Mouse (Mus musculus) myocyte (in vitro differentiated cells): ENCODE measurements around the gene Mov10l1. TPM values are rescaled to one million over a fixed set of nuclear protein-coding genes. Genes with fewer than 3 reads are reported as not detected.
A peak's percentile ranks its signal among the peaks of the same experiment; 100 is the strongest.

Experiments
- H3K27me3 ChIP-seq: one replicate; pipeline ENCODE4 v1.6.1; 2011; ENCODE audit not compliant: control insufficient read depth, insufficient read depth, insufficient read length
- H3K36me3 ChIP-seq: one replicate; pipeline ENCODE4 v1.6.1; 2011; ENCODE audit not compliant: control insufficient read depth, insufficient read depth
- H3K4me2 ChIP-seq: one replicate; pipeline ENCODE4 v1.6.1; 2011; ENCODE audit warnings: low read depth, control low read depth
- H3K4me3 ChIP-seq: one replicate; pipeline ENCODE4 v1.5.1; 2011; ENCODE audit warnings: mild to moderate bottlenecking, control low read depth, moderate library complexity
- H3K79me2 ChIP-seq: one replicate; pipeline ENCODE4 v1.6.1; 2011; ENCODE audit not compliant: control insufficient read depth, insufficient read depth
- H3ac ChIP-seq: one replicate; pipeline ENCODE4 v1.6.1; 2011; ENCODE audit not compliant: control insufficient read depth, insufficient read length
- CEBPB ChIP-seq: IDR thresholded peaks from 2 replicates; pipeline ENCODE4 v1.6.1; 2011; ENCODE audit warnings: mild to moderate bottlenecking, moderate library complexity; ENCODE audit not compliant: poor library complexity, insufficient read depth, severe bottlenecking
- E2F4 ChIP-seq: IDR thresholded peaks from one replicate; pipeline ENCODE4 v1.6.1; 2011; ENCODE audit warnings: mild to moderate bottlenecking, control low read depth, moderate library complexity; ENCODE audit not compliant: insufficient read depth
- MAX ChIP-seq: IDR thresholded peaks from one replicate; pipeline ENCODE4 v1.6.1; 2011; ENCODE audit warnings: low read depth, mild to moderate bottlenecking, control low read depth
- MYOD1 ChIP-seq, 3 experiments: IDR thresholded peaks; one replicate each; pipeline ENCODE4 v1.6.1; 2011; ENCODE audit warnings: control low read depth in 2 of 3, low read depth in 2 of 3, mild to moderate bottlenecking in 2 of 3, moderate library complexity in 1 of 3; ENCODE audit not compliant: insufficient read length in 2 of 3, control insufficient read depth in 1 of 3
- MYOG ChIP-seq, 3 experiments: IDR thresholded peaks; one replicate each; pipeline ENCODE4 v1.6.1; 2011; ENCODE audit warnings: control low read depth in 2 of 3, low read depth in 2 of 3, mild to moderate bottlenecking in 2 of 3; ENCODE audit not compliant: insufficient read length in 2 of 3, control insufficient read depth in 1 of 3, insufficient read depth in 1 of 3
- POLR2A ChIP-seq: IDR thresholded peaks from one replicate; pipeline ENCODE4 v1.6.1; 2011; ENCODE audit warnings: low read depth, mild to moderate bottlenecking, control low read depth, moderate library complexity; ENCODE audit not compliant: insufficient read length
- POLR2AphosphoS2 ChIP-seq: IDR thresholded peaks from one replicate; pipeline ENCODE4 v1.6.1; 2011; ENCODE audit warnings: low read depth, control low read depth; ENCODE audit not compliant: insufficient read length
- REST ChIP-seq: IDR thresholded peaks from one replicate; pipeline ENCODE4 v1.6.1; 2011; ENCODE audit warnings: mild to moderate bottlenecking, control low read depth, moderate library complexity; ENCODE audit not compliant: insufficient read depth, insufficient read length
- SRF ChIP-seq: IDR thresholded peaks from one replicate; pipeline ENCODE4 v1.6.1; 2011; ENCODE audit warnings: low read depth; ENCODE audit not compliant: control insufficient read depth, insufficient read length
- TCF12 ChIP-seq: IDR thresholded peaks from one replicate; pipeline ENCODE4 v1.6.1; 2011; ENCODE audit warnings: mild to moderate bottlenecking, control low read depth; ENCODE audit not compliant: poor library complexity, insufficient read depth, severe bottlenecking
- TCF3 ChIP-seq: IDR thresholded peaks from one replicate; pipeline ENCODE4 v1.6.1; 2011; ENCODE audit warnings: low read depth, control low read depth; ENCODE audit not compliant: insufficient read length
- USF1 ChIP-seq: IDR thresholded peaks from one replicate; pipeline ENCODE4 v1.6.1; 2011; ENCODE audit warnings: low read depth, mild to moderate bottlenecking, control low read depth, moderate library complexity
- polyA plus RNA-seq: library from polyadenylated mRNA; unstranded; fragments of >200 nt; fragmentation: generic; extraction: Trizol; gene quantifications from one replicate; pipeline ENCODE4 v1.2.1, GENCODE M21; 2012; ENCODE audit warnings: missing spikeins

Mov10l1 gene
- polyA plus RNA-seq, 1 experiment = not detected

DNA sequence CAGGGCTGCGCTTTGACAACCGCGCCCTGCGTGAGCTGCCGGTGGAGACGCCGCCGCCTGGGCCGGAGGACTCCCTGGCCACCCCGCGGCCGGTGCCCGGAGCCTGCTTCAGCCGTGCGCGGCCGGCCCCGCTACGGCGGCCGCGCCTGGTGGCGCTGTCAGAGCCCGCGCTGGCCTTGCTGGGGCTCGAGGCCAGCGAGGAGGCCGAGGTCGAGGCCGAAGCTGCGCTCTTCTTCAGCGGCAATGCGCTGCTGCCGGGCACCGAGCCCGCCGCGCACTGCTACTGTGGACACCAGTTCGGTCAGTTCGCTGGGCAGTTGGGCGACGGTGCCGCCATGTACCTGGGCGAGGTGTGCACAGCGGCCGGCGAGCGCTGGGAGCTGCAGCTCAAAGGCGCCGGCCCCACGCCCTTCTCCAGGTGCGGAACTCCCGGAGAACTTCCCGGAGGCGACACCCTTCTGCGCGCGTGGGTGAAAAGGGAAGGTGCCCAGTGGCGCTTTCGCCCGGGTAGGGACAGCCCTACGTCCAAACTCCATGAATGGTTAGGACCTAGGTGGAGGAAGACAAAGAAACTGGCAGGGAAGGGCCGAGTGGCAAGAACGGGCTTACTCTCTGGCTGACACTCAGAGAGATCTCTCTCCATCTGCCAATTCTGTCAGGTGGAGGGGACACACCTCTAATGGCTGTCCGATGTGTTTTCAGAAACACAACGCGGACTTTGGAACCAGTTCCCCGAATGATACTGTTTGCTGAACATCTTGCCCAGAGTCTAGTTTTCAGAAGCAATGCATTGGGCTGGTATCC is 106.7 kb downstream of the Mov10l1 start:
- H3ac ChIP-seq = peak overlapping the region; percentile 86
- H3K27me3 ChIP-seq = no peaks in the 10 kb centered on the region
- peaks cover 8% of the 10 kb centered on the region for H3K79me2 ChIP-seq
- peaks cover 23% of the 10 kb centered on the region for H3K36me3 ChIP-seq
- peak overlapping the region; percentile 99 for H3K4me2 ChIP-seq
- peak overlapping the region; percentile 43 for H3K4me3 ChIP-seq
- TF ChIP-seq MAX (no peak), POLR2A (no peak), POLR2AphosphoS2 (peak; percentile 35), SRF (no peak)

DNA sequence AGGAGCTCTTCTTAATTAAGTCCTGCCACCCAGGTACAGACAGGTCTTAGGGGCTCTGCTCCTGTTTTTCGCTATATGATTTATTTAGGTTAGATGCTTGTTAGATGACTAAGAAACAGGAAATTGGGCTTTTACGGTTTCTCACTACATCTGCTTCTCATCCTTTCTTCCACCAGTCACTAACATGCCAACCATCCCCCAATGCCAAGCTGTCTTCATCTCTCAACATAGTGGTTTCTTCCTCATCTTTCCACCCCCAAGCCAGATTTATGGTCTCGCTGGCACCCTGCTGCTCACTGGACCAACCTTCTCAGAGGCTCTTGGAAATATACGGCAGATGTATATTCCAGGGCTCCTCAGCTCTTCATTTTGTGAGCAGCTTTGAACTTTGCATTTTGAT is 108.0 kb downstream of the Mov10l1 start:
- peaks cover 8% of the 10 kb centered on the region for H3K79me2 ChIP-seq
- peak overlapping the region; percentile 99 for H3K4me2 ChIP-seq
- peak overlapping the region; percentile 43 for H3K4me3 ChIP-seq
- H3K36me3 ChIP-seq = peaks cover 27% of the 10 kb centered on the region
- TF ChIP-seq REST (no peak), POLR2AphosphoS2 (no peak), E2F4 (no peak), MYOD1 (IDR thresholded peaks at IDR 0.05; ENCODE audit: control insufficient read depth in 1 of 3, insufficient read length in 2 of 3, low read depth in 2 of 3) (no peak), POLR2A (no peak), USF1 (no peak), MAX (no peak), CEBPB (no peak), TCF3 (no peak), TCF12 (no peak), SRF (no peak), MYOG (IDR thresholded peaks at IDR 0.05; ENCODE audit: control insufficient read depth in 1 of 3, insufficient read depth in 1 of 3, insufficient read length in 2 of 3, low read depth in 2 of 3) (no peak)
- no peaks in the 10 kb centered on the region for H3K27me3 ChIP-seq
- no peak overlapping the region for H3ac ChIP-seq

DNA sequence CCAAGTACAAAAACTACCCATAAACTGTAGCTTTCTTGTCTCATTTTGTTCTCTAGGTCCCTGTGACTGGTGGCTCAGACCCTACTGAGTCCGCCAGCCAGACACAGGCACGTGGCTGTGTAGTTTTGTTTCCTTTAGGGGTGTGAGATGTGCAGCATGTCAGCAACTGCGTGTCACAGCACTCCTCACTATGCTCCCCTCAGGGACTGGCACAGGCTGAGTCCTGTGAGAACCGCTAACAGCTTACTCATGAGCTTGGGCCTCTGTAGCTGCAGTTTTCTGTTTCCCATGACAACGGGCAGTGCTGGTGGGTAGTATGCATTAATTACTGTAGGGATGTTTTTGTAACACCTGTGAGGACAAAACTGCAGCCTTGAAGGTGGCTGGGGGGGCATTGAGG is 109.5 kb downstream of the Mov10l1 start:
- H3K36me3 ChIP-seq = peaks cover 42% of the 10 kb centered on the region
- no peak overlapping the region for H3K4me3 ChIP-seq
- no peak overlapping the region for H3K4me2 ChIP-seq
- no peaks in the 10 kb centered on the region for H3K27me3 ChIP-seq
- no peak overlapping the region for H3ac ChIP-seq
- H3K79me2 ChIP-seq = peaks cover 8% of the 10 kb centered on the region
- TF ChIP-seq MAX (no peak), POLR2AphosphoS2 (peak; percentile 72), CEBPB (no peak), TCF3 (no peak), TCF12 (no peak), USF1 (no peak), MYOD1 (IDR thresholded peaks at IDR 0.05; ENCODE audit: control insufficient read depth in 1 of 3, insufficient read length in 2 of 3, low read depth in 2 of 3) (no peak), POLR2A (peak; percentile 4), REST (no peak), MYOG (IDR thresholded peaks at IDR 0.05; ENCODE audit: control insufficient read depth in 1 of 3, insufficient read depth in 1 of 3, insufficient read length in 2 of 3, low read depth in 2 of 3) (no peak)

DNA sequence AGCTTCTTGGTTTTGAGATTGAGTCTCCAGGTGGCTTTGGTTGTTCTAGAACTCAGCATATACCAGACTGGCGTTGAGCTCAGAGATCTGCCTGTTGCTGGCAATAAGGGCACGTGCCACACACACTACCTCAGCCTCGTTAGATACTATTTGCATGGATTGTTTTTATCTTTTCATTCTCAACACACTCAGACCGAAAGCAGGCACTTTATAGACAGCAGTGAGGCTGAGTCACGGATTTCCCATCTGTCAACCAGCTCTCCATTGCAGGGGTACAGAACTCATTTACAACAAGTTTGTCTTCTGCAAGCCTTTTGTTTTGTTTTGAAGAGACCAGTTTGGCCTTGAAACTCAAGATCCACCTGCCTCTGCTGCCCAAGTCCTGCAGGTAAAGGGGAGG is 114.7 kb downstream of the Mov10l1 start:
- H3K4me2 ChIP-seq = no peak overlapping the region
- no peak overlapping the region for H3K4me3 ChIP-seq
- no peak for TF ChIP-seq TCF3
- no peak for TF ChIP-seq E2F4
- TF ChIP-seq REST = no peak
- no peak for TF ChIP-seq MYOG (IDR thresholded peaks at IDR 0.05; ENCODE audit: control insufficient read depth in 1 of 3, insufficient read depth in 1 of 3, insufficient read length in 2 of 3, low read depth in 2 of 3)
- no peak for TF ChIP-seq USF1
- no peak overlapping the region for H3ac ChIP-seq
- H3K27me3 ChIP-seq = no peaks in the 10 kb centered on the region
- no peaks in the 10 kb centered on the region for H3K79me2 ChIP-seq
- H3K36me3 ChIP-seq = peaks cover 81% of the 10 kb centered on the region

DNA sequence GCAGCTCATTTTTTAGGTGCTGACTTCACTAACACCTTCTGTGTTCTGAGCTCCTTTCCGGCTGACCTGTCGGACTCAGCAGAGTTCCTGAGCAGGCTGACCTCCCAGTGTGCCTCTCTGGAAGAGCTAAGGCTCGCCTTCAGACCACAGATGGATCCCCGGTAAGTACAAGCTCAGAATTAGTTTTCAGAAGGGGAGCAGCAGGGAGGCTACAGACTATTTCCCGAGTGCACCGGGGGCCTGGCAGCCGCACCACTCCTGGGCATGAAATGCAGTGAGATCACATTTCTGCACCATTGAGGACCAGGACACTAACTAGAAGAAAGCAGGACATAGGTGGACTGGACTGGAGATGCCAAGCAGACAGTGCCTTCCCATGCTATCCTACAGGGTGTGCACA is 115.9 kb downstream of the Mov10l1 start:
- peak; percentile 50 for TF ChIP-seq POLR2AphosphoS2
- TF ChIP-seq MYOG (IDR thresholded peaks at IDR 0.05; ENCODE audit: control insufficient read depth in 1 of 3, insufficient read depth in 1 of 3, insufficient read length in 2 of 3, low read depth in 2 of 3) = no peak
- H3K4me2 ChIP-seq = no peak overlapping the region

More for the DNA sequence above, 115.9 kb downstream of the Mov10l1 start:
- peaks cover 81% of the 10 kb centered on the region for H3K36me3 ChIP-seq
- no peak overlapping the region for H3ac ChIP-seq
- H3K27me3 ChIP-seq = no peaks in the 10 kb centered on the region
- no peaks in the 10 kb centered on the region for H3K79me2 ChIP-seq
- no peak overlapping the region for H3K4me3 ChIP-seq
